Mouse (Mus musculus) hindbrain, embryonic 11.5 days (tissue): ENCODE measurements around the gene Abcb4. TPM values are rescaled to one million over a fixed set of nuclear protein-coding genes. Genes with fewer than 3 reads are reported as not detected.

Experiments
- ATAC-seq: fragments of 200-750 bp; cut with Nextera tagmentation; 2 replicates; pipeline ENCODE4 v1.8.0; 2017; ENCODE audit warnings: mild to moderate bottlenecking, moderate TSS enrichment, moderate library complexity; ENCODE audit not compliant: low FRiP score
- DNase-seq: peaks from one replicate; pipeline ENCODE4 v3.0.0-alpha.2; 2015; ENCODE audit warnings: low spot score
- H3K27ac ChIP-seq: fragments of 300-500 bp; sonication (generic); 2 replicates; pipeline ENCODE4 v1.5.1; 2014; ENCODE audit warnings: mild to moderate bottlenecking, low read depth, low read length
- H3K27me3 ChIP-seq: fragments of 300-500 bp; sonication (generic); 2 replicates; pipeline ENCODE4 v1.6.1; 2014; ENCODE audit warnings: mild to moderate bottlenecking, low read length, moderate library complexity, mixed read lengths; ENCODE audit not compliant: control insufficient read depth, insufficient read depth
- H3K36me3 ChIP-seq: fragments of 300-500 bp; sonication (generic); 2 replicates; pipeline ENCODE4 v1.6.1; 2014; ENCODE audit warnings: mild to moderate bottlenecking, low read length, moderate library complexity, mixed read lengths; ENCODE audit not compliant: control insufficient read depth, insufficient read depth
- H3K4me1 ChIP-seq: fragments of 300-500 bp; sonication (generic); replicated peaks from 2 replicates; pipeline ENCODE4 v1.6.1; 2014; ENCODE audit warnings: low read length, mixed read lengths; ENCODE audit not compliant: control insufficient read depth, insufficient read depth
- H3K4me2 ChIP-seq: fragments of 300-500 bp; sonication (generic); replicated peaks from 2 replicates; pipeline ENCODE4 v1.6.1; 2014; ENCODE audit warnings: mild to moderate bottlenecking, low read depth, low read length
- H3K4me3 ChIP-seq: fragments of 300-500 bp; sonication (generic); 2 replicates; pipeline ENCODE4 v1.5.1; 2014; ENCODE audit warnings: low read depth, low read length
- H3K9ac ChIP-seq: fragments of 300-500 bp; sonication (generic); 2 replicates; pipeline ENCODE4 v1.6.1; 2014; ENCODE audit warnings: low read depth, low read length
- H3K9me3 ChIP-seq: fragments of 300-500 bp; sonication (generic); 2 replicates; pipeline ENCODE4 v1.6.1; 2016; ENCODE audit warnings: low read length; ENCODE audit not compliant: control insufficient read depth
- WGBS: fragments of 180-500 bp; shearing (Covaris S2); extraction: QIAGEN DNeasy Blood & Tissue Kit; methylation state at CpG from one replicate; pipeline ENCODE4 v1.1.7; 2014; 5-methylcytosine and 5-hydroxymethylcytosine counted together
- polyA plus RNA-seq: library from polyadenylated mRNA; unstranded; fragments of >200 nt; fragmentation: Nextera tagmentation; extraction: Ambion mirVana; gene quantifications from 2 replicates; pipeline ENCODE4 v1.2.1, GENCODE M21; 2014

Abcb4 gene
- polyA plus RNA-seq, 1 experiment from 2014 or later: 0.37 TPM

DNA sequence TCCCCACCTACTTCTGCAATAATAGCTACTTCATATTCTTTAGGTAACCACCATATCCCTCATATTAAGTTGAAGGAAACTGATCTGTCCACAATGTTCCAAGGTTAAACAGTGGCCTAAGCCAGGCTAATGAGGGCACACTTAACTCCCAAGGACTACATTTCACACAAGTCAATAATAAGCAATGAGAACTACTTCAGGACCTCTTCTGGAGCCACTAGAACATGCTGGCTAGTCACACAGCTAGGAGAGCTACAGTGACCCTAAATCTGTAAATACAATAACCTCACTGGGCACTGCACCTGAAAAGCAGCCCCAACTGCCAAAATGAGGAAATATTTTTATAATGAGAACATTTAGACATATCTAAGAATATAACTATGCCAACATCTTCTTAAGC, 81.2 kb downstream of the Abcb4 start:
- Histone ChIP-seq H3K9me3 (no peaks in the 10 kb centered on the region), H3K27ac (no peak overlapping the region), H3K4me3 (no peak overlapping the region), H3K9ac (no peak overlapping the region), H3K27me3 (no peaks in the 10 kb centered on the region), H3K36me3 (peaks cover 3% of the 10 kb centered on the region; the same call in 1 of the 2 replicates), H3K4me1 (no peaks in the 10 kb centered on the region), H3K4me2 (no peak overlapping the region)
- no peak for ATAC-seq
- DNase-seq: no peak

DNA sequence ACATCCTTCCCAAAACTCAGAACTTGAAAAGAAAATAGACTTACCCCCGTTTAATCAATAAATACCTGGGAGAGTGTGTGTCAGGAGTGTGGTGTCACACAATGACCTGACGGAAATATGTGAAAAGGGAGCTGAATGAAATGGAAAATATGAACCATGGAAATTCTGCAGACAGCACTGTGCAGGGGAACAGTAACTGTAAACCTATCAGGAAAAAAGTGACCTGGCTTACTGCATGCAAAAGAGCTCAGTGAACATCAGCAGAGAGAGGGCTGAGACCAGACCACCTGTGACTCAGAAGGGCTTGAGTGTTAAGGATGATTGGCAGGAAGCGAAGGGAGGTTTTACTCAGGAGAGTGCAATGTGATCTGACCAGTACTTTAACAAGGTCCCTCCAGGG, 92.0 kb downstream of the Abcb4 start:
- no peaks in the 10 kb centered on the region for H3K4me1 ChIP-seq
- H3K27ac ChIP-seq: no peak overlapping the region
- H3K36me3 ChIP-seq: no peaks in the 10 kb centered on the region
- H3K4me3 ChIP-seq: no peak overlapping the region
- no peak overlapping the region for H3K4me2 ChIP-seq
- ATAC-seq: no peak
- H3K27me3 ChIP-seq: no peaks in the 10 kb centered on the region
- DNase-seq: no peak
- H3K9ac ChIP-seq: no peak overlapping the region
- no peaks in the 10 kb centered on the region for H3K9me3 ChIP-seq
- WGBS: 93% methylated on average over 3 of the region's 3 CpGs

- no peak overlapping the region for H3K9ac ChIP-seq
- no peaks in the 10 kb centered on the region for H3K4me1 ChIP-seq
- 93% methylated on average over 5 of the region's 5 CpGs for WGBS
- no peak for DNase-seq
- H3K4me2 ChIP-seq: no peak overlapping the region
- no peaks in the 10 kb centered on the region for H3K36me3 ChIP-seq
- no peaks in the 10 kb centered on the region for H3K9me3 ChIP-seq
- H3K27me3 ChIP-seq: no peaks in the 10 kb centered on the region
- no peak for ATAC-seq
- no peak overlapping the region for H3K27ac ChIP-seq
- H3K4me3 ChIP-seq: no peak overlapping the region
These were observed 94.4 kb downstream of the Abcb4 start for GRCm38 (mm10) chr5:8987925-8988324.

DNA sequence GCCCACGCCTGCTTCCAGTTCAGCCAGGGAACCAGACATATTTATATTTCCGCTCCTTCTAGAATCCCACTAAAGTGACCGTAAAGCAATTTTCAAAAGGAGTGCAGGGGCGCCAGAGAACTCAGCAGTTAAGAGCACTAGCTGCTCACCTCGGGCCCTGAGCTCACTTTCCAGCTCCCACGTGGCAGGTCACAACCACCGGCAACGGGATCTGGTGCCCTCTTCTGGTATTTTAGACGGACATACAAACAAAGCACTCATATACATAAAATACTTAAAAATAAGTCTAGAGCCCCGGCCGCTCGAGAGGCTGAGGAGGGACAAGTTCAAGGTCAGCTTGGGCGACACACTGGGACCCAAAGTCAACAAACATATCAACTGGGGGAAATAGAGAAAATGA, 97.0 kb downstream of the Abcb4 start:
- DNase-seq (no peak), ATAC-seq (no peak)
- H3K27ac ChIP-seq: no peak overlapping the region
- H3K4me2 ChIP-seq: no peak overlapping the region
- no peak overlapping the region for H3K9ac ChIP-seq
- H3K36me3 ChIP-seq: no peaks in the 10 kb centered on the region
- H3K4me3 ChIP-seq: no peak overlapping the region
- 90% methylated on average over 13 of the region's 13 CpGs for WGBS
- no peaks in the 10 kb centered on the region for H3K27me3 ChIP-seq
- H3K9me3 ChIP-seq: no peaks in the 10 kb centered on the region
- H3K4me1 ChIP-seq: no peaks in the 10 kb centered on the region

- Histone ChIP-seq H3K4me2 (no peak overlapping the region), H3K27me3 (no peaks in the 10 kb centered on the region), H3K27ac (no peak overlapping the region), H3K36me3 (no peaks in the 10 kb centered on the region), H3K9me3 (no peaks in the 10 kb centered on the region), H3K9ac (no peak overlapping the region), H3K4me3 (no peak overlapping the region), H3K4me1 (no peaks in the 10 kb centered on the region)
- no peak for ATAC-seq
- DNase-seq: no peak
- WGBS: 84% methylated on average over 16 of the region's 16 CpGs
These were observed 98.1 kb downstream of the Abcb4 start for GRCm38 (mm10) chr5:8991626-8992025.

DNA sequence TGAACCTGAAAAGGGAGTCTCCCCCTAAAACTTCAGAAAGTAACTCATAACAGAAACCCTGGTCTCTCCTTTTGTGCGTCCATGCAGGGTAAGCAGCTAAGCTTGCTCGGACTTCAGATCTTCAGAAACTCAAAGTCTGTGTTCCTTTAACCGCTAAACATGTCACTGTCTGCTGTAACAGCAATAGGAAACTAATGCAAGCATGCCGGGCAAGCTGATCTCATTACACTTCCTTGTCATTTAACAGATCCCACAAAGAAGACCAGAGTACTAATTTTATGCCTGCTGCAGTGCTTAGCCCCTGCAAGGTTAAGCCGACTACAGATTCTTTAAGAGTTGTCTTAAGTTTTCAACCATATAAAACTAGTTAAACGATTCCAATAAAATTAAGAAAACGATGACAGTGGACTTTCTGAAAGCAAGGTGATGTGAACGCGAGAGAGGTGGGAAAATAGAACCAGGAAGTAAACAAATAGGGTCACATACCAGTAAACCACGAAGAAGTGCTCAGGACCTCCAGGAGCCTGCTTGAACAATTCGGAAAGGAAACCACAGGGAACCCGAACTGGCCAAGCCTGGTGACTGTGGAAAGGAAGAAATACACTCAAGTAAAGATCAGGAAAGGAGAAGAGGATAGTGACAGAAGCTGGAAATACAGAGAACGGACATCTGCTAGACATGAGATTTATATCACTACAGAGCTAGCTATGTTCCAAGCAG, 102.6 kb downstream of the Abcb4 start:
- no peaks in the 10 kb centered on the region for H3K36me3 ChIP-seq
- H3K4me3 ChIP-seq: peak overlapping the region; percentile 66
- WGBS: 25% methylated on average over 13 of the region's 13 CpGs
- DNase-seq (no peak), ATAC-seq (no peak)
- H3K27me3 ChIP-seq: no peaks in the 10 kb centered on the region
- no peak overlapping the region for H3K27ac ChIP-seq
- no peaks in the 10 kb centered on the region for H3K9me3 ChIP-seq
- no peaks in the 10 kb centered on the region for H3K4me1 ChIP-seq
- H3K9ac ChIP-seq: peak overlapping the region; percentile 78
- peak overlapping the region; percentile 61 for H3K4me2 ChIP-seq

DNA sequence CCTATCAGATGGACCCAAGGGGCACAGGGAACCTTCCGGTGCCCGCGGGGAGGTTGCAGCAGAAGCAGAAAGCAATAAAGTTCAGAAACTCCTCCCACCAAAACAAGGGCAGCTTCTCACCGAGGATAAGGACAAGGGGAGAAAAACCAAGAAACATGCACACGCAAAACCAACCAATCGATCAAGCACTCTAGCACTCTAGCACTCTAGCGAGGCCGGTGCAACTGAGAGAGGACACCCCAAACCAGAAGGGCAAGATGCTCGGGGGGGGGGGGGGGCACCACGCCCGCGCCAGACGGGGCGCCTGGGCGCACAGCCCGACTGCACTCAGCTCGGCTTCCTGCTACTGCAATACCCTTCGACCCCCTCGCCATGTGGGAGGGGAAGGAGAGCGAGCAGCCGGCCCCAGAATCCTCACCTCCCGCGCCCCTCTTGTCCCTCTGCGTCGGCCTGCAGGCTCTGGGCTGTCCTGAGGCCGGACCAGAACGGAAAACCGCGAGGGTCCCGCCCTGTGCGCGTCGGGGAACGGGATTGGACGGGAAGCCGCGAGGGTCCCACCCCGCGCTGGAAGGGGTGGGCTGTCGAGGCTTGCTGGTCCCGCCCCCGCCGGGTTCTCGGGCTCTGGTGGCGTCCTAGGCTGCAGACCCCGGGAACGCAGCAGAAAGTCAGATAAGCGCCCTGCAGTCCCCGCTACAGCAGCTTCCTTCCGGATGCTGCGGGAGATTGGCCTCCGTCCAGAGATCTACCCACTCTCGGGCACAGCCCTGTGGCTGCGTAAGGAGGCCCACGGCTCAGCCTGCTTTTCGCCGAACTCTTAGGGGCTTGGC, 103.4 kb downstream of the Abcb4 start, which contains the start of gene Crot:
Crot (minus strand) TSS at position 639 of the 827 bp plus-strand sequence.
- DNase-seq (peak; percentile 96), ATAC-seq (peak; percentile 99)
- peak within 1 kb of the TSS; percentile 61 for H3K4me2 ChIP-seq
- H3K36me3 ChIP-seq: no peaks in the 10 kb centered on the region
- no peaks in the 10 kb centered on the region for H3K27me3 ChIP-seq
- H3K9me3 ChIP-seq: no peaks in the 10 kb centered on the region
- H3K9ac ChIP-seq: peak within 1 kb of the TSS; percentile 78
- H3K4me1 ChIP-seq: no peaks in the 10 kb centered on the region
- under 1% methylated on average over 52 of the region's 57 CpGs for WGBS
- H3K27ac ChIP-seq: peak within 1 kb of the TSS; percentile 87
- peak within 1 kb of the TSS; percentile 66 for H3K4me3 ChIP-seq

DNA sequence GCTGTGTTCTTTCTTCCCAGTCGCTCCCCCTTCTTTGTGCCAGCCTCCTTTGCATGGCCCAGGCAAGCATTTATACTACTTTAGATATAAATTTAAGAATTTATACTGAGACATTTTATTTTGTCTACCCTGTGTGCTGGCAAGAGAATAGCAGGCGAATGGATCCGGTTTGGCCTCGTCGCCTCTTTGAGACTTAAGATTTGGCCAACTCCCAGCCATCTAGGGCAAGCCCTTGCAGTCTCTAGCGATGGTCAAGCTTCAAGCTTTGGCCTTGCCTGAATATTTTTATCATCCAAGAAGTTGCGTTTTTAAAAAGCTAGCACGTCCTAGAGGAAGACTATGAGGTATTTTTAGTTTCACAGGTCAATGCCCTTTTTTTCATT, 104.0 kb downstream of the Abcb4 start:
- Histone ChIP-seq H3K4me1 (no peaks in the 10 kb centered on the region), H3K9ac (peak overlapping the region; percentile 78), H3K27me3 (no peaks in the 10 kb centered on the region), H3K4me2 (peak overlapping the region; percentile 61), H3K9me3 (no peaks in the 10 kb centered on the region), H3K27ac (peak overlapping the region; percentile 87), H3K4me3 (peak overlapping the region; percentile 66), H3K36me3 (no peaks in the 10 kb centered on the region)
- ATAC-seq (peak; percentile 45), DNase-seq (no peak)
- 13% methylated on average over 8 of the region's 8 CpGs for whole genome bisulfite sequencing

GRCm38 (mm10) chr5:8999108-8999507, 105.6 kb downstream of the Abcb4 start:
- H3K27ac ChIP-seq: no peak overlapping the region
- H3K4me1 ChIP-seq: no peaks in the 10 kb centered on the region
- no peaks in the 10 kb centered on the region for H3K36me3 ChIP-seq
- no peak overlapping the region for H3K4me2 ChIP-seq
- no peaks in the 10 kb centered on the region for H3K27me3 ChIP-seq
- DNase-seq (no peak), ATAC-seq (no peak)
- H3K9ac ChIP-seq: no peak overlapping the region
- 60% methylated on average over 4 of the region's 4 CpGs for WGBS
- no peaks in the 10 kb centered on the region for H3K9me3 ChIP-seq
- no peak overlapping the region for H3K4me3 ChIP-seq
